Mouse (Mus musculus): ENCODE measurements around the gene Arnt2. TPM values are rescaled to one million over a fixed set of nuclear protein-coding genes. Genes with fewer than 3 reads are reported as not detected.

Gene Arnt2
- polyA plus RNA-seq, 1 experiment, result 15.3 TPM

GRCm38 (mm10) chr7:84336580-84336886 lies 73.4 kb downstream of the Arnt2 start:
- 87% methylated on average over 2 of the region's 2 CpGs for WGBS
- H3K27me3 ChIP-seq (replicated peaks; ENCODE audit: control insufficient read depth, insufficient read depth, low read length), result no peaks in the 10 kb centered on the region
- H3K4me3 ChIP-seq (ENCODE audit: insufficient read depth, low read depth, low read length), result no peak overlapping the region
- TF ChIP-seq CTCF (conservative IDR thresholded peaks at IDR 0.05; ENCODE audit: insufficient read depth, insufficient read length, low read depth, low read length) (no peak), POLR2A (IDR thresholded peaks at IDR 0.05; ENCODE audit: low read depth, low read length) (no peak)
- H3K36me3 ChIP-seq (ENCODE audit: control insufficient read depth, insufficient read depth, low read length), result no peaks in the 10 kb centered on the region
- no peak overlapping the region for H3K27ac ChIP-seq (ENCODE audit: insufficient read depth, low read depth, low read length)
- peaks cover 8% of the 10 kb centered on the region for H3K4me1 ChIP-seq (ENCODE audit: control insufficient read depth, insufficient read depth, low read length)
- DNase-seq, result no peak

- Histone ChIP-seq H3K27me3 (replicated peaks; ENCODE audit: control insufficient read depth, insufficient read depth, low read length) (no peaks in the 10 kb centered on the region), H3K4me1 (ENCODE audit: control insufficient read depth, insufficient read depth, low read length) (peaks cover 8% of the 10 kb centered on the region), H3K4me3 (ENCODE audit: insufficient read depth, low read depth, low read length) (no peak overlapping the region), H3K27ac (ENCODE audit: insufficient read depth, low read depth, low read length) (no peak overlapping the region), H3K36me3 (ENCODE audit: control insufficient read depth, insufficient read depth, low read length) (no peaks in the 10 kb centered on the region)
- DNase-seq, result no peak
- 57% methylated on average over 6 of the region's 6 CpGs for WGBS
- TF ChIP-seq POLR2A (IDR thresholded peaks at IDR 0.05; ENCODE audit: low read depth, low read length) (no peak), CTCF (conservative IDR thresholded peaks at IDR 0.05; ENCODE audit: insufficient read depth, insufficient read length, low read depth, low read length) (no peak)
These were observed 74.0 kb downstream of the Arnt2 start for GRCm38 (mm10) chr7:84335766-84336579.

- no peak for DNase-seq
- TF ChIP-seq POLR2A (IDR thresholded peaks at IDR 0.05; ENCODE audit: low read depth, low read length) (no peak), CTCF (conservative IDR thresholded peaks at IDR 0.05; ENCODE audit: insufficient read depth, insufficient read length, low read depth, low read length) (no peak)
- Histone ChIP-seq H3K4me3 (ENCODE audit: insufficient read depth, low read depth, low read length) (no peak overlapping the region), H3K36me3 (ENCODE audit: control insufficient read depth, insufficient read depth, low read length) (no peaks in the 10 kb centered on the region), H3K27ac (ENCODE audit: insufficient read depth, low read depth, low read length) (no peak overlapping the region), H3K27me3 (replicated peaks; ENCODE audit: control insufficient read depth, insufficient read depth, low read length) (no peaks in the 10 kb centered on the region), H3K4me1 (ENCODE audit: control insufficient read depth, insufficient read depth, low read length) (peaks cover 9% of the 10 kb centered on the region)
- 84% methylated on average over 3 of the region's 3 CpGs for WGBS
These were observed 76.0 kb downstream of the Arnt2 start for GRCm38 (mm10) chr7:84333996-84334395.

GRCm38 (mm10) chr7:84332295-84333168 lies 77.4 kb downstream of the Arnt2 start:
- DNase-seq, result peak; percentile 71
- no peaks in the 10 kb centered on the region for H3K36me3 ChIP-seq (ENCODE audit: control insufficient read depth, insufficient read depth, low read length)
- peaks cover 12% of the 10 kb centered on the region for H3K4me1 ChIP-seq (ENCODE audit: control insufficient read depth, insufficient read depth, low read length)
- H3K27ac ChIP-seq (ENCODE audit: insufficient read depth, low read depth, low read length), result peak overlapping the region; percentile 60
- 27% methylated on average over 11 of the region's 11 CpGs for WGBS
- no peak overlapping the region for H3K4me3 ChIP-seq (ENCODE audit: insufficient read depth, low read depth, low read length)
- TF ChIP-seq POLR2A (IDR thresholded peaks at IDR 0.05; ENCODE audit: low read depth, low read length) (no peak), CTCF (conservative IDR thresholded peaks at IDR 0.05; ENCODE audit: insufficient read depth, insufficient read length, low read depth, low read length) (no peak)
- H3K27me3 ChIP-seq (replicated peaks; ENCODE audit: control insufficient read depth, insufficient read depth, low read length), result no peaks in the 10 kb centered on the region

- WGBS, result 16% methylated on average over 1 of the region's 1 CpGs
- Histone ChIP-seq H3K4me3 (ENCODE audit: insufficient read depth, low read depth, low read length) (no peak overlapping the region), H3K27ac (ENCODE audit: insufficient read depth, low read depth, low read length) (no peak overlapping the region), H3K27me3 (replicated peaks; ENCODE audit: control insufficient read depth, insufficient read depth, low read length) (no peaks in the 10 kb centered on the region), H3K36me3 (ENCODE audit: control insufficient read depth, insufficient read depth, low read length) (no peaks in the 10 kb centered on the region), H3K4me1 (ENCODE audit: control insufficient read depth, insufficient read depth, low read length) (peaks cover 12% of the 10 kb centered on the region)
- TF ChIP-seq CTCF (conservative IDR thresholded peaks at IDR 0.05; ENCODE audit: insufficient read depth, insufficient read length, low read depth, low read length) (no peak), POLR2A (IDR thresholded peaks at IDR 0.05; ENCODE audit: low read depth, low read length) (no peak)
- DNase-seq, result peak; percentile 37
These were observed 80.8 kb downstream of the Arnt2 start for GRCm38 (mm10) chr7:84329174-84329583.

GRCm38 (mm10) chr7:84328770-84329169 lies 81.2 kb downstream of the Arnt2 start:
- Histone ChIP-seq H3K36me3 (ENCODE audit: control insufficient read depth, insufficient read depth, low read length) (no peaks in the 10 kb centered on the region), H3K4me1 (ENCODE audit: control insufficient read depth, insufficient read depth, low read length) (peaks cover 12% of the 10 kb centered on the region), H3K27me3 (replicated peaks; ENCODE audit: control insufficient read depth, insufficient read depth, low read length) (no peaks in the 10 kb centered on the region), H3K27ac (ENCODE audit: insufficient read depth, low read depth, low read length) (no peak overlapping the region), H3K4me3 (ENCODE audit: insufficient read depth, low read depth, low read length) (no peak overlapping the region)
- WGBS, result 62% methylated on average over 1 of the region's 1 CpGs
- DNase-seq, result no peak
- TF ChIP-seq POLR2A (IDR thresholded peaks at IDR 0.05; ENCODE audit: low read depth, low read length) (no peak), CTCF (conservative IDR thresholded peaks at IDR 0.05; ENCODE audit: insufficient read depth, insufficient read length, low read depth, low read length) (no peak)
